Mouse (Mus musculus) layer of hippocampus, postnatal 14 days (tissue): ENCODE data around the gene Pigw. TPM values are rescaled to one million over a fixed set of nuclear protein-coding genes. Genes with fewer than 3 reads are reported as not detected.

Experiments
- DNase-seq, 2 experiments: peaks; one replicate each; pipeline ENCODE4 v3.0.0; 2021 to 2022; ENCODE audit warnings: low spot score in 2 of 2, mixed read lengths in 1 of 2
- microRNA-seq, 2 experiments: library from miRNA; unstranded; fragments of <30 nt; microRNA quantifications; one replicate each; pipeline ENCODE4 v1.2.0; 2021
- total RNA-seq, 2 experiments: library from RNA; stranded (reverse); gene quantifications; 2 replicates each; pipeline ENCODE4 v1.2.3; 2021

Pigw gene
- total RNA-seq, 2 experiments from 2014 or later: 7.3 to 8.7 TPM

- DNase-seq: no peak
Observed at GRCm38 (mm10) chr11:84827492-84827891, 52.6 kb downstream of the Pigw start.

Small RNA genes within 50 kb of the gene (microRNA-seq; reads per million reads assigned to microRNA genes)
- 0 reads per million in 2 experiments for gene Gm23564

Other genes with a start within 250 kb of the Pigw start
- gene Mrm1, start 60.8 kb downstream of the Pigw start, total RNA-seq: 1 to 10 TPM; 7.1 to 8.0 TPM
- 1 to 10 TPM; 7.1 to 7.4 TPM for gene Dhrs11, start 51.3 kb downstream of the Pigw start, total RNA-seq
- gene Ggnbp2, start 9.5 kb downstream of the Pigw start, total RNA-seq: 10 to 100 TPM; 77.0 to 79.0 TPM
- gene Myo19, start 137 bp downstream of the Pigw start, total RNA-seq: 10 to 100 TPM; 10.1 to 12.2 TPM
- gene Znhit3, start 36.1 kb upstream of the Pigw start, total RNA-seq: 10 to 100 TPM; 27.0 to 29.6 TPM
- 10 to 100 TPM; 80.0 to 91.7 TPM for gene Car4, start 77.5 kb upstream of the Pigw start, total RNA-seq